Mouse (Mus musculus) liver, embryonic 13.5 days (tissue): ENCODE measurements around the gene Prr15. TPM values are rescaled to one million over a fixed set of nuclear protein-coding genes. Genes with fewer than 3 reads are reported as not detected.

Experiments
- ATAC-seq: fragments of 200-750 bp; cut with Nextera tagmentation; 2 replicates; pipeline ENCODE4 v1.8.0; 2017; ENCODE audit warnings: low read depth, mild to moderate bottlenecking, moderate number of reproducible peaks, moderate library complexity
- DNase-seq: peaks from one replicate; pipeline ENCODE4 v3.0.0; 2022
- H3K27ac ChIP-seq: fragments of 300-500 bp; sonication (generic); 2 replicates; pipeline ENCODE4 v1.5.1; 2015; ENCODE audit warnings: moderate library complexity, mild to moderate bottlenecking, inconsistent platforms
- H3K27me3 ChIP-seq: fragments of 300-500 bp; sonication (generic); 2 replicates; pipeline ENCODE4 v1.6.1; 2015; ENCODE audit warnings: mild to moderate bottlenecking, inconsistent platforms
- H3K36me3 ChIP-seq: fragments of 300-500 bp; sonication (generic); 2 replicates; pipeline ENCODE4 v1.6.1; 2015; ENCODE audit warnings: mild to moderate bottlenecking, inconsistent platforms
- H3K4me1 ChIP-seq: fragments of 300-500 bp; sonication (generic); replicated peaks from 2 replicates; pipeline ENCODE4 v1.6.1; 2015; ENCODE audit warnings: inconsistent platforms
- H3K4me2 ChIP-seq: fragments of 300-500 bp; sonication (generic); 2 replicates; pipeline ENCODE4 v1.6.1; 2015; ENCODE audit warnings: inconsistent platforms, mild to moderate bottlenecking, moderate library complexity
- H3K4me3 ChIP-seq: fragments of 300-500 bp; sonication (generic); replicated peaks from 2 replicates; pipeline ENCODE4 v1.5.1; 2015; ENCODE audit warnings: mild to moderate bottlenecking, inconsistent platforms
- H3K9ac ChIP-seq: fragments of 300-500 bp; sonication (generic); 2 replicates; pipeline ENCODE4 v1.6.1; 2015; ENCODE audit warnings: mild to moderate bottlenecking, inconsistent platforms
- H3K9me3 ChIP-seq: fragments of 300-500 bp; sonication (generic); replicated peaks from 2 replicates; pipeline ENCODE4 v1.6.1; 2016; ENCODE audit warnings: inconsistent platforms
- WGBS: fragments of 180-500 bp; shearing (Covaris S2); methylation state at CpG from one replicate; pipeline ENCODE4 v1.1.7; 2015; ENCODE audit not compliant: insufficient replicate concordance; 5-methylcytosine and 5-hydroxymethylcytosine counted together
- polyA plus RNA-seq: library from polyadenylated mRNA; unstranded; fragments of >200 nt; fragmentation: Nextera tagmentation; extraction: Ambion mirVana; gene quantifications from 2 replicates; pipeline ENCODE4 v1.2.1, GENCODE M21; 2015

The Prr15 gene
- polyA plus RNA-seq, 1 experiment from 2014 or later = 0.67 TPM

- DNase-seq (no peak), ATAC-seq (no peak)
- H3K27ac ChIP-seq = no peak overlapping the region
- no peaks in the 10 kb centered on the region for H3K9me3 ChIP-seq
- no peaks in the 10 kb centered on the region for H3K4me1 ChIP-seq
- no peaks in the 10 kb centered on the region for H3K36me3 ChIP-seq
- H3K9ac ChIP-seq = no peak overlapping the region
- WGBS = 64% methylated on average over 8 of the region's 8 CpGs
- H3K4me2 ChIP-seq = no peak overlapping the region
- peaks cover 15% of the 10 kb centered on the region for H3K27me3 ChIP-seq
- no peak overlapping the region for H3K4me3 ChIP-seq
These were observed 6.6 kb downstream of the Prr15 start for GRCm38 (mm10) chr6:54332203-54332602.

DNA sequence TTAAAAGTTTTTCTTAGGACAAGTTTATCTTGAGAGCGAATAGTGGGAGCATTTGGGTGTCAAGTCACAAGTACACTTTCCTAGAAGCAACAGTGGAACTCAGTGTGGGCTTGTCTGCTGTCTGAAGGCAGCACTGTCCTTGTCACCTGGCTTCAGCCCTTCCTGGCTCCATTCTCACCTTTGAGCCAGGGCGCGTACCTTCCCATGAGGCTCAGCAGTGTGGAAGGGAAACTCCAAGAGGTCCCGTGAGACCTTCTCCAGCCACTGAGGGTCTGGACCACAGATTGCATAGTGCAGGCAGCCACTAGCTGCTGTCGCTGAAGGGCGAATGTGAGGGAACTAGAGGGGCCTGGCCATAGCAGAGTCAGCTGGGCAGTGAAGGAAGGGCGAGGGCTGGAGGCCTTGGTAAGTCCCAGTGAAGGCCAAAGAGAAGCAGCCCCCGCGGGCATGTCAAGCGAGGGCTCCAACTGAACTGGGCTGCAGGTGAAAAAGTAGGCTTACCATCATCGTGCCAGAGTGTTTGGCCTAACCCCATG, 7.5 kb downstream of the Prr15 start:
- DNase-seq (no peak), ATAC-seq (no peak)
- Histone ChIP-seq H3K9ac (no peak overlapping the region), H3K36me3 (no peaks in the 10 kb centered on the region), H3K9me3 (no peaks in the 10 kb centered on the region), H3K27ac (no peak overlapping the region), H3K4me2 (no peak overlapping the region), H3K4me3 (no peak overlapping the region), H3K27me3 (peaks cover 5% of the 10 kb centered on the region; the same call in 1 of the 2 replicates), H3K4me1 (no peaks in the 10 kb centered on the region)
- WGBS = 52% methylated on average over 11 of the region's 11 CpGs

DNA sequence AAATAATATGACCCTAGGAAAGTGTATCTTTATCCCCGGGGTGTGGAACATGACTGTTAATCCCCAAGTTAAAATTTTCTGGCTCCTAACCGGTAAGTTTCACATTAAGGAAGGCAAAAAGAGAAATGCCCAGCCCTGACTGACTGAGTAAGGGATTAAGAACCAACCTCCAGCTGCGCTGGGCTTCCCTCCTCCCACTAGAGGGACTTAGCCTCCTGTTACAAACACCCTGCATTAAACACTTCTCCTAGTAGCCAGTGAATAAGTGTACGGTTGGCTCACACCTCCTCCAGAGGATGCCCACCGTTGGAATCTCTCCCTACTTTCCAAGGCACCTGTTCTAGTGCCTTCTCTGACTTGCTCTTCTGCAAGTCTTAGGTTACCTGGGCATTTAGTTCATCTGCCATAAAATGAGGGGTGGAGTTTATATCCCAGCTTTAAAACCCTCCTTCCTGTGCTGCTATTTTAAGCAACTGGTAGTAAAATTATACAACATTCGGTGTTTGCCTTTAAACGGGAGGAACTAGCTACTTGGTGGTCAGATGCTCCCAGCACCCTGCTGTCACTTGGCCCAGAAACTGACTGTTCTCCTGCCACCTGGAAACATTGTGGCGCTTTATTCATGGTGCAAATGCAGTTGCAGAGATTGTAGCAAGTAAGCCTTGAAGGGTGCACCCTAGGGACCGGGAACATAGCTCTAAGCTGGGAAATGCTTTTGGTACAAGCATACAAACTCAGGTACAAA, 8.2 kb downstream of the Prr15 start:
- H3K36me3 ChIP-seq = no peaks in the 10 kb centered on the region
- DNase-seq (no peak), ATAC-seq (no peak)
- no peak overlapping the region for H3K4me2 ChIP-seq
- H3K9me3 ChIP-seq = no peaks in the 10 kb centered on the region
- no peaks in the 10 kb centered on the region for H3K27me3 ChIP-seq
- no peak overlapping the region for H3K4me3 ChIP-seq
- H3K4me1 ChIP-seq = no peaks in the 10 kb centered on the region
- H3K27ac ChIP-seq = no peak overlapping the region
- 37% methylated on average over 9 of the region's 9 CpGs for WGBS
- H3K9ac ChIP-seq = no peak overlapping the region

- H3K4me3 ChIP-seq = no peak overlapping the region
- ATAC-seq (no peak), DNase-seq (no peak)
- no peaks in the 10 kb centered on the region for H3K27me3 ChIP-seq
- no peaks in the 10 kb centered on the region for H3K4me1 ChIP-seq
- no peaks in the 10 kb centered on the region for H3K9me3 ChIP-seq
- no peak overlapping the region for H3K9ac ChIP-seq
- no peaks in the 10 kb centered on the region for H3K36me3 ChIP-seq
- no peak overlapping the region for H3K27ac ChIP-seq
- 70% methylated on average over 6 of the region's 6 CpGs for WGBS
- no peak overlapping the region for H3K4me2 ChIP-seq
These were observed 11.7 kb downstream of the Prr15 start for GRCm38 (mm10) chr6:54337321-54337720.

GRCm38 (mm10) chr6:54341133-54341532, 15.5 kb downstream of the Prr15 start:
- H3K27ac ChIP-seq = no peak overlapping the region
- no peaks in the 10 kb centered on the region for H3K36me3 ChIP-seq
- no peak for DNase-seq
- no peak for ATAC-seq
- H3K4me2 ChIP-seq = no peak overlapping the region
- WGBS = 70% methylated on average over 5 of the region's 5 CpGs
- H3K4me1 ChIP-seq = no peaks in the 10 kb centered on the region
- no peak overlapping the region for H3K9ac ChIP-seq
- H3K4me3 ChIP-seq = no peak overlapping the region
- H3K27me3 ChIP-seq = no peaks in the 10 kb centered on the region
- H3K9me3 ChIP-seq = no peaks in the 10 kb centered on the region

DNA sequence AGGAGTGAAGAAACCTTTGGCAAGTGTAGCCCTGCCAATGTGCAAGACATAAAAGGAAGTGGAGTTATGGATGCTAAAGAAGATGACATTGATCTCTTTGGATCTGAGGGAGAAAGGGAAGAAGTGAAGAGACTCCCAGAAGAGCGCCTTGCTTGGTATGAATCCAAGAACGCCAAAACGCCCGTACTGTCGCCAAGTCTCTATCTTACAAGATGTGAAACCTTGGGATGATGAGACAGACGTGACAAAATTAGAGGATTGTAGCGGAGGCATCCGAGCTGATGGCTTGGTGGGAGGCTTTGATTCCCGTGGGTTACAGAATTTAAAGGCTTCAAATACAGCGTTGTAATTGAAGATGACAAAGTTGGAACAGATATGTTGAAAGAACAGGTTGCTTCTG, 16.6 kb downstream of the Prr15 start:
- no peak overlapping the region for H3K27ac ChIP-seq
- no peaks in the 10 kb centered on the region for H3K9me3 ChIP-seq
- H3K4me2 ChIP-seq = no peak overlapping the region
- no peaks in the 10 kb centered on the region for H3K27me3 ChIP-seq
- no peak overlapping the region for H3K4me3 ChIP-seq
- ATAC-seq (no peak), DNase-seq (no peak)
- no peaks in the 10 kb centered on the region for H3K4me1 ChIP-seq
- no peaks in the 10 kb centered on the region for H3K36me3 ChIP-seq
- 67% methylated on average over 10 of the region's 10 CpGs for WGBS
- H3K9ac ChIP-seq = no peak overlapping the region

- 56% methylated on average over 5 of the region's 5 CpGs for WGBS
- Histone ChIP-seq H3K9ac (no peak overlapping the region), H3K27me3 (no peaks in the 10 kb centered on the region), H3K9me3 (no peaks in the 10 kb centered on the region), H3K4me1 (no peaks in the 10 kb centered on the region), H3K4me3 (no peak overlapping the region), H3K4me2 (no peak overlapping the region), H3K27ac (no peak overlapping the region), H3K36me3 (no peaks in the 10 kb centered on the region)
- ATAC-seq (no peak), DNase-seq (no peak)
These were observed 26.2 kb downstream of the Prr15 start for GRCm38 (mm10) chr6:54351860-54352259.

- H3K27ac ChIP-seq = no peak overlapping the region
- no peak for ATAC-seq
- no peaks in the 10 kb centered on the region for H3K36me3 ChIP-seq
- H3K4me3 ChIP-seq = no peak overlapping the region
- H3K4me1 ChIP-seq = no peaks in the 10 kb centered on the region
- no peaks in the 10 kb centered on the region for H3K9me3 ChIP-seq
- no peak for DNase-seq
- H3K4me2 ChIP-seq = no peak overlapping the region
- 61% methylated on average over 14 of the region's 14 CpGs for WGBS
- no peaks in the 10 kb centered on the region for H3K27me3 ChIP-seq
- no peak overlapping the region for H3K9ac ChIP-seq
These were observed 27.5 kb downstream of the Prr15 start for GRCm38 (mm10) chr6:54352931-54353690.

GRCm38 (mm10) chr6:54353698-54354097, 28.1 kb downstream of the Prr15 start:
- 50% methylated on average over 5 of the region's 5 CpGs for WGBS
- no peak overlapping the region for H3K27ac ChIP-seq
- H3K4me2 ChIP-seq = no peak overlapping the region

DNA sequence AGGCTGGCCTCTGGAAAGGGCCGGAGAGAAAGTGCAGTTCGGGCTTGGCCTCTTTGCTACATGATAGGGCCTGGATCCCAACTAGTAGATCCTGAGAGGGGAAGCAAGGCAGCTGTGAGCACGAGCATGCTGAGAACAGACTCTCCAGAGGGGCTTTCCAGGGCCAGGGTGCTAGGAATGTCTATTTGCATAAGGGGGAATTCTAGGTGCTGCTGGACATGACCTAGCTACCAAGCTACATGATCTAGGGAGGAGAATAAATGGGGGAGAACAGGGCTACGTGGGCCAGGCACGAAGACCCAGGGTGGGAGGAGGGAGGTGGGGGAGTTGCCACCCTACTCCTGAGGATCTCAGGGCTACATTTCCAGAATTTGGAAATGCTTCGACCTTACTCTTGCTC, 30.0 kb downstream of the Prr15 start:
- ATAC-seq (no peak), DNase-seq (no peak)
- Histone ChIP-seq H3K9ac (no peak overlapping the region), H3K4me3 (no peak overlapping the region), H3K4me1 (no peaks in the 10 kb centered on the region), H3K4me2 (no peak overlapping the region), H3K36me3 (no peaks in the 10 kb centered on the region), H3K27ac (no peak overlapping the region), H3K27me3 (no peaks in the 10 kb centered on the region), H3K9me3 (no peaks in the 10 kb centered on the region)
- 60% methylated on average over 6 of the region's 6 CpGs for WGBS

More at GRCm38 (mm10) chr6:54353698-54354097, 28.1 kb downstream of the Prr15 start:
- ATAC-seq (no peak), DNase-seq (no peak)
- Histone ChIP-seq H3K36me3 (no peaks in the 10 kb centered on the region), H3K9ac (no peak overlapping the region), H3K4me3 (no peak overlapping the region), H3K9me3 (no peaks in the 10 kb centered on the region), H3K4me1 (no peaks in the 10 kb centered on the region), H3K27me3 (no peaks in the 10 kb centered on the region)

DNA sequence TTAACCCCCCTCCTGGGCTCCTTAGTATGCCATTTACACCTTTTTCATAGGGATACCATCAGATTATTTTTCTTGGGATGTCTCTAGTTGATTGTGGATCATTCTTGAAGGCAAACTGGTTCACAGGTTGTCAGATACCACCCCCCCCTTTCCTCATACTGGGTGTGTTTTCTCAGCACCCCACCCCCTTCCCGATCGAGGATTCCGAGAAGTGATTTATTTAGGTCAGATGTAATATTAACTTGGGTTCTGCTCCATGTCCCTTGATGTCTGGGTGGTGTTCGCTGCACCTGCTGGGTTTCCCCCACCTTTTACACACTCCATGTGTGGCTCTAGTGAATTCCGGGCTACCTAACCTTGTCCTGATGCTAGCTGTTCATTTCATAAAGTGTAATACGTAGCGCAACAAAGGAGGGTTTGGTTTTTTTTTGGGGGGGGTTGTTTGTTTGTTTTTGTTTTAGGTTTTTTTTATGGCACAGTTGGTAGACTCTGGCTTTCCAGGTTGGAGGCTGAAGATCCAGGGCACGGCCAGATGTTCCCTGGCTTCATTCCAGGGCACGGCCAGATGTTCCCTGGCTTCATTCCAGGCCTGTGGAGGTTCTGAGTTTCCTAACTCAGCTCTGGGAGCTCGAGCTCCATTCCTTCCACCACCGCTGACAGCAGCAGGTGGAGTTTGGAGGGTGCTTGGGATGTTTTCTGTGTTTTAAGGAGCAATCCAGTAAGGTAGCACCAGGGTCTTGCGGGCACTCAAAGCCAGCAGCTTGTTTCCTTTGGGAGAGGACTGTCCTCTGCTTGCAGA, 37.1 kb downstream of the Prr15 start:
- 74% methylated on average over 12 of the region's 12 CpGs for WGBS
- Histone ChIP-seq H3K4me3 (no peak overlapping the region), H3K9ac (no peak overlapping the region), H3K4me2 (no peak overlapping the region), H3K9me3 (no peaks in the 10 kb centered on the region), H3K36me3 (no peaks in the 10 kb centered on the region), H3K27ac (no peak overlapping the region), H3K27me3 (no peaks in the 10 kb centered on the region), H3K4me1 (no peaks in the 10 kb centered on the region)
- ATAC-seq = no peak
- no peak for DNase-seq
